Comparison of ENCODE assay signal across 11 mouse cellular contexts in genomic region chr9:56871191-56871590, GRCm38 (mm10). TPM values are rescaled to one million over a fixed set of nuclear protein-coding genes. Genes with fewer than 3 reads are reported as not detected.
DNase-seq lines count a peak whose midpoint lies in the region; ATAC-seq and TF ChIP-seq lines count a peak whose summit lies in the region.
"Had no signal": no experiment of that assay in that cellular context is flagged by ENCODE, and none has a peak within 500 bp of the region (broad histone marks: within the 10 kb centered on the region; RNA-seq: fewer than 3 reads in every experiment).

No protein-coding gene starts in this region.

- peaks cover 8% of the 10 kb centered on the region; the same call in 1 of the 2 replicates for H3K4me1 ChIP-seq in cortical plate, adult 2 months (ENCODE audit: control insufficient read depth, insufficient read depth, low read length)
- H3K4me1 ChIP-seq in heart, embryonic 16.5 days (ENCODE audit: control insufficient read depth, insufficient read depth, low read length), result peaks cover 82% of the 10 kb centered on the region
- H3K4me1 ChIP-seq in lung, adult 2 months (ENCODE audit: control insufficient read depth, insufficient read depth, low read length), result no peaks in the 10 kb centered on the region; the same call in 1 of the 2 replicates
- H3K4me1 ChIP-seq in midbrain, embryonic 10.5 days, result peaks cover 18% of the 10 kb centered on the region

- peak; percentile 73 for DNase-seq in 3T3-L1 (ENCODE audit: low read depth, low spot score)
- no peak for DNase-seq in lung, adult 2 months
- DNase-seq in midbrain, embryonic 10.5 days (ENCODE audit: low spot score), result no peak
- DNase-seq in adrenal gland, postnatal 36 days, result no peak
- no peak for DNase-seq in layer of hippocampus, adult 8-10 months (ENCODE audit: low spot score in 2 of 2)
- no peak for DNase-seq in Muller cell, postnatal 12 days (ENCODE audit: inconsistent ontology term)
- DNase-seq: left cerebral cortex, postnatal 4 days; right cerebral cortex, postnatal 25 days had no signal

- peak; percentile 38 for ATAC-seq in heart, embryonic 16.5 days (replicated peaks; ENCODE audit: extremely low read depth, insufficient read depth, low FRiP score)

- 16% methylated on average over 5 of the region's 5 CpGs for WGBS in heart, embryonic 16.5 days
- WGBS in lung, adult 2 months, result 39% methylated on average over 5 of the region's 5 CpGs
- whole genome bisulfite sequencing in midbrain, embryonic 10.5 days, result 67% methylated on average over 5 of the region's 5 CpGs

- H3K9me3 ChIP-seq in heart, embryonic 16.5 days (replicated peaks; ENCODE audit: control insufficient read depth, low read length), result no peaks in the 10 kb centered on the region
- no peaks in the 10 kb centered on the region for H3K9me3 ChIP-seq in midbrain, embryonic 10.5 days (replicated peaks)

- H3K27ac ChIP-seq in cortical plate, adult 2 months (ENCODE audit: insufficient read depth, low read length), result peak overlapping the region; percentile 65; the same call in 1 of the 2 replicates
- H3K27ac ChIP-seq in heart, embryonic 16.5 days (ENCODE audit: low read length), result peak overlapping the region; percentile 88
- H3K27ac ChIP-seq in midbrain, embryonic 10.5 days (replicated peaks), result no peak overlapping the region

- H3K4me3 ChIP-seq in cortical plate, adult 2 months (ENCODE audit: insufficient read depth, low read length), result no peak overlapping the region
- H3K4me3 ChIP-seq in heart, embryonic 16.5 days (ENCODE audit: low read length), result peak overlapping the region; percentile 19
- H3K4me3 ChIP-seq in lung, adult 2 months (replicated peaks; ENCODE audit: extremely low read depth, low read depth, low read length), result no peak overlapping the region
- no peak overlapping the region for H3K4me3 ChIP-seq in midbrain, embryonic 10.5 days

- no peak for TF ChIP-seq POLR2A in cortical plate, adult 2 months (IDR thresholded peaks at IDR 0.05; ENCODE audit: extremely low read depth, insufficient read depth, low read length)
- TF ChIP-seq POLR2A in lung, adult 2 months (IDR thresholded peaks at IDR 0.05; ENCODE audit: borderline replicate concordance, extremely low read depth, low read depth, low read length), result peak; percentile 35; the same call in 1 of the 2 replicates

- H3K27me3 ChIP-seq in heart, embryonic 16.5 days (ENCODE audit: control insufficient read depth, insufficient read depth, low read length), result no peaks in the 10 kb centered on the region
- peaks cover 23% of the 10 kb centered on the region for H3K27me3 ChIP-seq in midbrain, embryonic 10.5 days (ENCODE audit: low read depth, poor library complexity, severe bottlenecking)

- peak overlapping the region; percentile 51; the same call in 1 of the 2 replicates for H3K9ac ChIP-seq in heart, embryonic 16.5 days (ENCODE audit: low read length)

- no peak for TF ChIP-seq CTCF in cortical plate, adult 2 months (IDR thresholded peaks at IDR 0.05; ENCODE audit: extremely low read depth, insufficient read depth, low read length)
- no peak for TF ChIP-seq CTCF in lung, adult 2 months (IDR thresholded peaks at IDR 0.05; ENCODE audit: insufficient read depth, low read length)

- peak overlapping the region; percentile 56 for H3K4me2 ChIP-seq in heart, embryonic 16.5 days (ENCODE audit: low read depth, low read length)

- peaks cover 11% of the 10 kb centered on the region for H3K36me3 ChIP-seq in heart, embryonic 16.5 days (ENCODE audit: control insufficient read depth, insufficient read depth)
- H3K36me3 ChIP-seq in midbrain, embryonic 10.5 days, result no peaks in the 10 kb centered on the region

RNA-seq across cellular contexts. Expression of gene Cspg4, which starts 6.4 kb away (rescaled TPM):
- polyA plus RNA-seq in cortical plate, adult 2 months (2012; rRNA removed), result 12.5 and 13.3 TPM in 2 replicates
- polyA plus RNA-seq in heart, embryonic 16.5 days (2015; fragmentation: Nextera tagmentation; extraction: Ambion mirVana), result 29.3 and 38.6 TPM in 2 replicates
- polyA plus RNA-seq in lung, adult 2 months (2012; rRNA removed), result 19.5 and 21.2 TPM in 2 replicates
- polyA plus RNA-seq in midbrain, embryonic 10.5 days (2016; fragmentation: Nextera tagmentation; extraction: Ambion mirVana), result 0.91 and 1.7 TPM in 2 replicates
- 10 to 100 TPM in 1 of 2 experiments, 1 to 10 TPM in 1; 9.7 to 12.0 TPM for total RNA-seq in adrenal gland, postnatal 36 days (2021)
- 10 to 100 TPM; 17.3 to 21.8 (median 19.3) TPM for total RNA-seq in layer of hippocampus, adult 8-10 months (2022)

RNA-seq across cellular contexts. Expression of gene Odf3l1, which starts 6.7 kb away (rescaled TPM):
- 0.11 and 0.38 TPM in 2 replicates for polyA plus RNA-seq in cortical plate, adult 2 months (2012; rRNA removed)
- 0.22 TPM in 2 replicates for polyA plus RNA-seq in heart, embryonic 16.5 days (2015; fragmentation: Nextera tagmentation; extraction: Ambion mirVana)
- 1.7 and 1.8 TPM in 2 replicates for polyA plus RNA-seq in lung, adult 2 months (2012; rRNA removed)
- polyA plus RNA-seq in midbrain, embryonic 10.5 days (2016; fragmentation: Nextera tagmentation; extraction: Ambion mirVana), result not detected in 2 replicates
- 1 to 10 TPM in 1 of 2 experiments, under 1 TPM in 1; 0.63 to 1.7 TPM for total RNA-seq in adrenal gland, postnatal 36 days (2021)
- total RNA-seq in layer of hippocampus, adult 8-10 months (2022), result not detected
- total RNA-seq: left cerebral cortex, postnatal 4 days; MEL had no signal

RNA-seq across cellular contexts. Expression of gene Snx33, which starts 57.0 kb away (rescaled TPM):
- 6.4 and 7.4 TPM in 2 replicates for polyA plus RNA-seq in cortical plate, adult 2 months (2012; rRNA removed)
- 7.5 and 8.2 TPM in 2 replicates for polyA plus RNA-seq in heart, embryonic 16.5 days (2015; fragmentation: Nextera tagmentation; extraction: Ambion mirVana)
- polyA plus RNA-seq in lung, adult 2 months (2012; rRNA removed), result 22.4 and 23.6 TPM in 2 replicates
- polyA plus RNA-seq in midbrain, embryonic 10.5 days (2016; fragmentation: Nextera tagmentation; extraction: Ambion mirVana), result 8.0 and 8.4 TPM in 2 replicates
- 10 to 100 TPM; 24.2 to 27.9 TPM for total RNA-seq in adrenal gland, postnatal 36 days (2021)
- 10 to 100 TPM in 2 of 4 experiments, 1 to 10 TPM in 2; 9.8 to 11.6 (median 10.1) TPM for total RNA-seq in layer of hippocampus, adult 8-10 months (2022)
